Mouse (Mus musculus): ENCODE data around the gene Gm26657. TPM values are rescaled to one million over a fixed set of nuclear protein-coding genes. Genes with fewer than 3 reads are reported as not detected.

Gm26657 gene
- polyA plus RNA-seq, 2 experiments from 2014 or later: not detected

DNA sequence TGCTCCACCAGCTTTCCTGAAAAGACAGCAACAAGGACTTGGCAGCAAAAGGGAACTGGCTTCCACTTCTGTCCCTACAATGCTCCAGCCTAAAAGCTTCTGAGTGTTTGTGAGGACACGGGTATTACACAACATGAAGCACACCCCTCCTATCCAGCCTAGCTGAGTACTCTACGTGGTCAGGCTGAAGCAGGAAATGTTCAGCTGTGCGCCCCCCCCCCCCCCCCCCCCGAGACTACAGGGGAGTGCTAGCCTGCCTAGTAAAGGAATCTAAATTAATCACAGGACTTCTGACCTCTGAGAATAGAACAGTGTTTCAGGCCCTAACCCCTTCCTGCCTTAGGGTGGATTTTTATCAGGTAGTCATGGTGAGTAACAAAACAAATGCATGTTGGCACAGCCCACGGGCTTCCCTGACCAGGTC lies 28.0 kb downstream of the Gm26657 start:
- ATAC-seq: no peak

DNA sequence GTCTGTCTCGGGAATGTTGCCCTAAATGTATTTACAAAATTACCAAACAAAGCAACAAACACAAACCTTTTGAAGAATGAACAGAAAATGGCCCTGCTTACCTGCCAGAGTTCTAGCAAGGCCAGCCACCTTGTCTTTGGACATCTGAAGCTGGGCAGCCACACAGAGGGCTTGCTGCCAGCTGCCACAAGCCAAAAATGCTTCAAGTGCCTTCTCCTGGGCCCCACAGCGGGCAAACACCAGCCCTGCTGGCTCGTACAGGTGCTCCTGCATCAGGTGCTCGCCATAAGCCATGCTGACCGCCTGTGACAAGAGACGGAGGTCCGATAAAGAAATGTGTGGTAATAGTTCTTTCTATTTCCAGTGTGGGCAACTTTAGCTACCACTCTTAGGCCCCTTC lies 29.0 kb downstream of the Gm26657 start:
- ATAC-seq: no peak

DNA sequence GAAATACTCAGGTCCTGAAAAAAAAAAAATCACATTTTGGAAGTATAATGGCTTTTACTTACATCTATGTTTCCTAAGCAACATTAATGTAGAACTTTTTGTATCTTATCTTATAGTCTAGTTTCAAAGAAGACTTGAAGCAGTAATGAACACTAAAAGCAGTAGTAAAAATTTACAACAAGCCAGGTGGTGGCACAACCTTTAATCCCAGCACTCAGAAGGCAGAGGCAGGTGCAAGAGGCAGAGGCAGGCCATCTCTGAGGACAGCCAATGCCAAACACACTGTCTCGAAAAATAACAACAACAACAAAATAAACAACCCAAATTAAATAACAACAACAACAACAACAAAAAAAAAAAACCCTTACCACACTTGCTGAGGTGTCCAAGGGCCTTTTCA lies 31.2 kb downstream of the Gm26657 start:
- ATAC-seq: no peak

Other genes starting within 250 kb of the Gm26657 start
- not detected for gene Actl7b, start 1.4 kb downstream of the Gm26657 start, polyA plus RNA-seq (2017; shearing (Covaris generic))
- gene Actl7a, start 3.3 kb downstream of the Gm26657 start, polyA plus RNA-seq (2017; shearing (Covaris generic)): not detected
- 10 to 100 TPM; 19.3 to 20.3 TPM for gene Elp1, start 62.3 kb downstream of the Gm26657 start, polyA plus RNA-seq (2017; shearing (Covaris generic))
- gene Fam206a, start 62.3 kb downstream of the Gm26657 start, polyA plus RNA-seq (2017; shearing (Covaris generic)): 10 to 100 TPM; 13.3 to 18.0 TPM
- 1 to 10 TPM; 2.0 to 2.2 TPM for gene Ctnnal1, start 125.1 kb downstream of the Gm26657 start, polyA plus RNA-seq (2017; shearing (Covaris generic))
- gene Tmem245, start 207.4 kb downstream of the Gm26657 start, polyA plus RNA-seq (2017; shearing (Covaris generic)): 1 to 10 TPM; 5.1 to 5.7 TPM